Mouse (Mus musculus) layer of hippocampus, adult 9-10 months (tissue): Measurements from ENCODE around the gene Ccdc124.
"Not testable (repeated sequence)": the region's sequence is repeated elsewhere in the genome, so short reads cannot be mapped to it uniquely, and the experiment has no call there.

ENCODE experiments used
- DNase-seq: peaks from one replicate; pipeline ENCODE4 v3.0.0; 2022; ENCODE audit warnings: low spot score

Gene Ccdc124

DNA sequence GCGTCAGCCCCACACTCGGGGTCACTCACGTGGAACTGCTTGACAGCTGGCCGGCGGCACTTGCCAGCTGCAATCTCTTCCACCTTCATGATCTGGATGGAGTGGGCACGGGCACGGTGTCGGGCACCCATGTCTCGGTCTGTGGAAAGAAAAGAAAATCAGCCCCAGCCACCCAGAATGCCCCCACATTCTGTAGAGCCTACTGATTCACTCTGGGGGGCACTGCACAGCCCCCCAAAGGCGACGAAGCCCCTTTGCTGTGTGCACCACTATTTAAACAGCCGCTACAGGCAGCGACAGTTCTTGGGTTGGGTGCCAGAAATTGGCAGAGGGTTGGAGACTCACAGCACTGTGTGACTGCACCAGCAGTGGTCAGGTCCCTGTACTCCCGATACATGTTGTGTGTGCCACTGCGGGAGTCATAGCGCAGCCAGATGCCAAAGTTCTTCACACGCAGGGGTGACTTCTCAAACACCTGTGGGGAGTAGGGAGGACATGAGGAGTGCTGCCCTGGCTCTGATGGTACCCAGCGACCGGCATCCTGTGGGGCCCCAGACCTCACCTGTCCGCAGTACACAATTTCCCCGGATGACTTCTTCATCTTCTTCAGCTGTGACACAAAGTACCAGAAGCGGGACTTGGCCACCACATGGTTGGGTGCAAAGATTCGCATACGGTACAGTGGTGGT, 22.0 kb upstream of the Ccdc124 start:
- not testable (repeated sequence) for DNase-seq

DNA sequence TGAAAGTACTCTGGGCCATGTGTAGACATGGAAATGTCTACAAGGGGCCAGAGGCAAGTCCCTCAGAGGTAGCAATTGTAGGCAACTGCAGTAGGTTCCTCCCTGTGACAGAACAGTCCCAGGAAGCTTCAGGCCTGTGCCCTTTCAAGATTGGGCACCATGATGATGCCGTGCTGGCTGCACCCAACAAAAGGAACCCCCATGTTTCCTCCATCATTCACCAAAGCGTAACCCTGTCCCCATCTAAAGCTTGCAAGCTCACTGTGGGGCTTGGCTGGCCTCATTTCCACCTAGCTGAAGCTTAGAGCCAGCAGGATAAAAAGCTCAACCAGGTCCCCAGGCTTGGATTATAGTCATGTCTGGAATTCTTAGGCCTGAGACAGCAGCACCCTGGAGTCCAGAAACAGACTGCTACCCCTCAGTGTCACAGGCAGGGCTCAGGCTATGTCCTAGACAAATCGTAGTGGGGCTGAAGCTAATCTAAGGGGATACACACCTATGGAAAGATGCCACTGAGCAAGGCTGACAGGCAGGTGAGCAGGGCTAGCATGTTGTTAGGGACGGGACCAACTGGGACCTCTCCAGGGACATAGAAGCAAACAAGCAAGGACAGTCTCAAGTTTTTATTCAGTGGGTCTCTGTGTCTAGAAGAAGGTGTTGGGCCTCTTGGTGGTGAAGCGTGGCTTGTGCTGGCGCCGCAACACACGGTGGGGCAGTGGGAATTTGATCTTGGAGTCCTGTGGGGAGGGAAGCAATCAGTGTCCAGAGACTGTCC, 21.2 kb upstream of the Ccdc124 start:
- DNase-seq, result no peak

DNA sequence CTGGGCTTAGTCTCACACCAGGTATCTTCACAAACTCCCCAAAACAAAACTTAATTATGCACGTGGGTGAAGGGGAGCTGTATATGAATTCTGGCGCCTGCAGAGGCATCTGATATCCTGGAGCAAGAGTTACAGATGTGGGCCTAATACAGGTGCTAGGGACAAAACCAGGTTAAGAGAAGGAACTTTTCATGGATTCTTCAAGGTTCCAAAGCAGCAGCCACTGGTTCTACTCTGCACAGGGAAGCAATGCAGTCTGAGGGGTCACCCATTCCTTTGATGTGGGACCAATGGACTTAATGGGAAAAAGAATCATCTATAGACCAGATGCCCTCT, 20.6 kb upstream of the Ccdc124 start:
- no peak for DNase-seq

DNA sequence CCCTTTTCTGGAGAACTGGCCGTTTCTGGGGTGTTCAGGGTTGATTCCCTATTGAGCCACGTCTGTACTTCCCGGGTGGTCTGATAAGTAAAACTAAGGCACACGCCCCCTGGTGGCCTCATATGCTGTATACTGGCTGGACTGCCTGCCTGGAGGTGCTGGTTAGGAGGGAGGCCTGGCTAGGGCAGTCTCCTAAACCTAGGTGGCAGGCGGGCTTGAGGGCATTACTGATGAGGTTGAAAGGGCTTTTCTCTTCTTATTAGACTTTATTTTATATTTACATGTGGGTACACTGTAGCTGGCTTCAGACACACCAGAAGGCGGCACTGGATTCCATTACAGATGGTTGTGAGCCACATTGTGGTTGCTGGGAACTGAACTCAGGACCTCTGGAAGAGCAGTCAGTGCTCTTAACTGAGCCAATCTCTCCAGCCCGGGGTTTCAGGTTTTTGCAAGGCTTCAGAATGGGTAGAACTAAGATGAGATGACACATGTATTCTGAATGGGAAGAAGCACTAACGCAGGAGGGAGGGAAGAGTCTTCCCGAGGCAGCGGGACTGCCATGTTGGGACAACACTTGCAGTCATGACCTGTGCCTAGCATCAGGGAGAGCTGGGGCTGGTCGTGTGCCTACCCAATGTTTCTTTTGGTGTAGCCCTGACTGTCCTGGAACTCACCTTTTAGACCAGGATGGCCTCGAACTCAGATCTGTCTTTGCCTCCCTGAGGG, 20.1 kb upstream of the Ccdc124 start:
- no peak for DNase-seq

DNA sequence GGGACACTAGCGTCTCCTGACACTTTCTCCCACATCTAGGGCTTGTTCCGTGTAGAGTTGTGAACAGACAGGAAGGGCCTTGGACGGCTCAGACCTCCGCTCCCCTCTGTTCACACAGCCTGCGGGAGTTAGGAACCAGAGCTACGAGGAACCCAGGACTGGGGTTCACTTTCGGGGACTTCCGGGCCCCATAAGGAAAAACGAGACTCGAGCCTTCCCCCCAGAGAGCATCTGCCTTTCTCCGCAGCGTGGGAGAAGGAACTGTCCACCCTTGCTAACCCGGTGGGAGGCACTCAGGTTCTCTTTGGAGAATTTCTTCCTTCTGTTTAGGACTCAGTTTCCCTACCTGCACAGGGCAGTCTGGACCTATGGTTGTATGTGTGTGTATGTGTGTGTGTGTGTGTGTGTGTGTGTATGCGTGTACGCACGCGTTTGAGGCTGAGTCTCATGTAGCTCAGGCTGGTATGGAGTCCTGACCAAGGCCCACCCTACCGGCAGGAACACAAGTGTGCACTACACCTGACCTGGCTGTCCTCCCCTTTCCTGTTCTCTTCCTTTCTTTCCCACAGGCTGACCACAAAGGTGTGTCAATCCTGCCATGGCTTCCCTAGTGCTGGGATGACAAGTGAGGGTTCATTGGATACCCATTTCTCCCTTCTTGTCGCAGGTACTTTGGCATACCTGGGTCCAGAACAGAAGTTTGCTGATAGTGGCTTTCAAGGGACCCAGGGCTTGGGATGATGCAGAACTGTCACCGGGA, 19.3 kb upstream of the Ccdc124 start:
- DNase-seq, result no peak

DNA sequence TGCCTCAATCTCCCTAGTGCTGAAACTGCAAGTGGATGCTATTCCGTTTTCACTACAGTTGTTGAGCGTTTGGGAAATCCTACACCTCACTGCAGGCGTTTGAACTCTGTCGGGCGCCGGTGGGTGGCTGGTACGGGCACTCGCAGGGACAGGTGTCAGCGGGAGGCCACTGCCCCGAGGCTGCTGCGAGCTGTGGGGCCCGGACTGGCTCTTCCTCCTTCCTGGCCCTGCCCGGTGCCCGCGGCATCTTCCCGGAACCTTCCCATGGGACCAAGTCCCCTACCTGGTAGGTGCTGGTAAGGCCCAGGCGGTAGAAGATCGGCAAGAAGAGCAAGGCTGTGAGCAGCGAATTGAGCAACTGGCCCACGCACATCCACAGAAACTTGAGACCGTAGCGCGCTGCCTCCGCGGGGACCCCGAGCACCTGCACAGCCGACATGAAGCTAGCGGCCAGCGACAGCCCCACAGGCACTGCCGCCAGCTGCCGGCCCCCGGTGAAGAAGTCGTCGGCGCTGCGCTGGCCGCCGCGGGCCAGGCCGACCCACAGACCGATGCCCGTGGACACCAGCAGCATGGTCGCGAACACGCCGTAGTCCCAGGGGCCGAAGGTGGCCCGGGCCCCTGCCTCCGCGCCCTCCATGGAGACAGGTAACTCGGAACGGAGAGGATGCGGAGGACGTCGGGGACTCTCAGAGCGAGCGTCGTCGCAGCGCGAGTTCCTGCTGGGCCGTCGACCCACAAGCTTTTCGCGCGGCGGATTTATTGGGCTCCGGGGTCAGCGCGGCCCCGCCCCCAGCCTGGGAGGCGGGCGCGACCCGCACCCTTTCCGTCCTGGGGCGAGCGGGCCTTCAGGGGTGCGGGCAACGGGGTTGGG, 18.5 kb upstream of the Ccdc124 start, which contains the start of gene Slc5a5:
Slc5a5 (minus strand) TSS at position 736 of the 874 bp plus-strand sequence.
- no peak for DNase-seq

DNA sequence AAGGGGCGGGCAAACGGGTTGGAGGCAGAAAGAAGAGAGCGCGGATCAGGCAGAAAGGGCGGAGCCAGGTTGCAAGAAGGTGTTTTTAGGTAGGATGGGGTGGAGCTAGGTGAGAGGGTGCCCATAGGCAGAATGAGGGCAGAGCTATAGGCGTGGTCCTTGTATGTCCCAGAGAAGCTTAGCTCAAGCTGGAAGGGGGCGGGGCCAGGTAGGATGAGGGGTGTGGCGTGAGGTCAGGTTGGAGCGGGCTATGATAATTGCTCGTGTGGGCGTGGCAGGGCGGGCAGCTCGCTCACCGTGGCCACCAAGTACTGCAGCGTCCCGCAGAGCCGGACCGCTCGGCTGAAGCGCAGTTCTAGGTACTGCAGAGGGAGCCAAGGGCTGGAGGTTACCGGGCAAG, 17.6 kb upstream of the Ccdc124 start:
- DNase-seq, result no peak

DNA sequence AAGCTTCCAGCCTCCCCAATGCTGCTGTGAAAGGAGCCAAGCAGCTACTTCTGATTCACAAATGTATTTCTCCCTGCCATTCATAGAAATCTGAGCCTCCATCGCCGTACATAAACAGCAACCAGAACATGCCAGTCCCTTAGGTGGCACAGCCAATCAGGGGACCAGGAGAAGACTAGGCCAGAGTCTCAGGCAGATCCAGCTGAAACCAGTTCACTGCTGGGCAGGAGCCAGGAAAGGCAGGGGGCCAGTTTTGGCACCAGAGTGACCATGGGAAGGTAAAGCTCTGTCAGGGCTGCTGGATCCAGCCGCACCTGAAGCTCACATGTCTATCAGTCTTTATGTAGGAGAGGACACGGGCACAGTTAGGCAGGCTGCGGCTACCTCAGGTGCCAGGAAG, 16.9 kb upstream of the Ccdc124 start:
- DNase-seq, result no peak

DNA sequence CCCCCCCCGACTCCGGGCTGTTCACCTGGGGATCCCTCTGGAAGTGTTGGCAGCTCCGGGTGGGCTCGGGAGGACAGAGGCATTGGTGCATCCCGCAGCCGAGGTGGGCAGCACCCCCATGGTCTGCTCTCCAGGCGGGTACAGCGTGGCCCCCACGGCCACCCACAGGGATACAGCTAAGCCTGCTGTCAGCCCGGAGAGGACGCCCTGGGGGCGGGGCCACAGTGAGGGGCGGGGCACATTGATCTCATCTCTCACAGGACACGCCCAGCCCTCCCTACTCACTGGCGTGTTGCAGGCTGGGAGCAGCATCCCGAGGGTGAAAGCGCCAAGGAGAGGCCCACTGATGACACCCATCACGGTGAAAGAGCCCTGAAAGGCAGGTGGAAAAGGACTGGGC, 13.9 kb upstream of the Ccdc124 start:
- DNase-seq, result no peak

DNA sequence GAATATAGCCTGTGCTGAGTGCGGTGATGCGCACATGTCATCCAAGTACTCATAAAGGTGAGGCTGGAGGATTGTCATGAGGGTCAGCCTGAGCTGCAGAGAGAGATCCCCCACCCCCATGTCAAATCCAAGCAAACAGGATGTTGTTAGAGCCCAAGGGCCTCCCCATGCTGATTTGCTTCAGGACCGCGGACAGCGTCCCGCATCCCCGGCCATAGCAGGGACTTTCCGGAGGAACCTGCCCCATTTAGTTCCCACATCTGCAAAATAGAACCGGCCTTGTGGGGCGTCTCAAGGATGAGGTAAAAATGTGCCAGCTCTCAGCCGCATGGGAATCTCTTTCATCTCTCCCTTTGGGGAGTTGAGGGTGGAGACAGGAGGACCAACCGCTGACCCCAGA, 11.9 kb upstream of the Ccdc124 start:
- DNase-seq, result no peak

DNA sequence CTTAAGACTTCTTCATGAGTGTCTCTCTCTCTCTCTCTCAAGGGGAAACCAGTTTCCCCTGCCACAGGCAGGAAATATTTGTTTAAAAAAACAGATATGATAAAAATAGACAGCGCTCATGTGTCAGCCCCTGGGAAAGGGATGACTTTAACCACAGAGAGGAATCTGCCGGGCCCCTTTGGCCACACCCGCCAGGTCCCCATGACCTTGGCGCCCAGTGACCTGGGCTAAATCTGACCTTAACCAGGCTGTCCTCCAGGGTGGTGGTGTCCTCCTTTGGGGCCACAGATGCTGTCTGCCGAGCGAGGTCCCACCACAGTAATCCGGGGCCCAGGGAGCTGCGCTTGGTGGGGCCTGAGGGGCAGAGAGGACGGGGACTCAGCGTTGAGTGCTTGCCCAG, 10.9 kb upstream of the Ccdc124 start:
- no peak for DNase-seq

DNA sequence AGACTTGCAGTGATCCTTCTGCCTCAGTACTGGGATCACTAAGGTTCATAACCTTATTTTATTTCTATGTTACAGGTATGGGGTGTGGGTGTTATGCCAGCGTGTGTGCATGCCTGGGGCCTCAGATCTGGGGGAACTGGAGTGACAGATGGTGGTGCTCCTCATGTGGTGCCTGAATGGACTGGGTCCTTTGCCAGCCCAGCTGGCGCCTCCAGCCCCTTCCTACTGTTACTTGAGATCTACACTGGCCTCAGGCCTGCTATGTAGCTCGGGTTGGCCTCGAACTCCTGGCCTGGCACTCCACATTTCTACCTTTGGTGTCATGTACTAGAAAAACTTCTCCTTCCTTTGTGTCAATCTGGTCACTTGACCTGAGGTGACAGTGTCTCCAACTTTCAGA, 10.5 kb upstream of the Ccdc124 start:
- DNase-seq, result no peak

DNA sequence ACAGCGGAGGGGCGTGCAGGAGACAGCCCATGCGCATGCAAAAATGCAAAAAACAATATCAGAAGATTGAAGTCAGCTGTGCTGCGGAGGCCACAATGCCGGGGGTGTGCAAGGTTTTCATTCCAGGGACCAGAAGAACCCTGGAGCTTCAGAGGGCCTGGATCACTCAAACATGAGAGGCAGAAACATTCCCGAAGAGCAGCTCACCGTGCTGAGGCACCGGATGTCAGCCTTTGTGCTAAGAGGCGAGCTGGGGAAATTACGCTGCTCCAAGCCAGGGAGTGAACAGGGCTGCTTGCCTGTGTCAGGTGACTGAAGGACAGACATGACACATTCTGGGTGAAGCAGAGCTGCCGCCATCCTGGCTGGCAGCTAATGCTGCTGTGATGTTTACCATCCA, 6.8 kb upstream of the Ccdc124 start:
- DNase-seq, result no peak

DNA sequence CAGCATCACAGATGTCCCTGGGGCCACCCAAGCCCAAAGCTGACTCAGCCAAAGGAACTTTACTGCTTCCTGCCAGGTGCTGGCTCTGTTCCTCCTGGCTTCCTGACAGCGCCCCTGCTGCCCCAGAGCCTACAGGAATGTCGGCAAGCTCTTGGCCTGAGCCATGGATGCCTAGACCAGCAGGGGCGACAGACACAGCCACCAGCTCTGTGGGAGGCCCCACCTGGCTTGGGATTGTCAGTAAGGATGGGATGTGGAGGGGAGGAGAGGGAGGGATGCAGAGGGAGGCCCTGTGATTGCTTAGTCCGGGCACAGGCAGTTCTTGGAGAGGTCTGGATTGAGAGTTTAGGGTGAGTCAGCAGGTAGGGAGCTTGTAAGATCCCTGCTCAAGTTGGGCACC, 6.4 kb upstream of the Ccdc124 start:
- DNase-seq, result no peak

DNA sequence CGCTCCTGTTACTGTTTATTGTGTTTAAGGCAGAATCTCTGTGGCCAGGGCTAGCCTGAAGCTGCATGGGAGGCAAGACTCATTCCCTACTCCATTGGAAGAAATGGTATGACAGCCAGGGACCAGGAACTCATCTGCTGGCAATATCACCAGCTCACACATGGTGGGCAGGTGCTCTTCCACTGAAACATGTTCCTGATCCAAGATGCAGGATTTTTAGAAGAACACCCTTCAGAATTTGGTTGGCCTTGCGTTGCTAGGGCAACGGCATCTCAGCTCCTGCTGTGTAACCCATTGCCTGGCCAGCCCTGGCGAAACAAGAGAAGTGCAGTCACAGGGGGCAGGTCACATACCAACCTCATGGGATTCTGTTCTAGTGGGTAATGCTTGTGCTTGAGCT, 5.8 kb upstream of the Ccdc124 start:
- no peak for DNase-seq

DNA sequence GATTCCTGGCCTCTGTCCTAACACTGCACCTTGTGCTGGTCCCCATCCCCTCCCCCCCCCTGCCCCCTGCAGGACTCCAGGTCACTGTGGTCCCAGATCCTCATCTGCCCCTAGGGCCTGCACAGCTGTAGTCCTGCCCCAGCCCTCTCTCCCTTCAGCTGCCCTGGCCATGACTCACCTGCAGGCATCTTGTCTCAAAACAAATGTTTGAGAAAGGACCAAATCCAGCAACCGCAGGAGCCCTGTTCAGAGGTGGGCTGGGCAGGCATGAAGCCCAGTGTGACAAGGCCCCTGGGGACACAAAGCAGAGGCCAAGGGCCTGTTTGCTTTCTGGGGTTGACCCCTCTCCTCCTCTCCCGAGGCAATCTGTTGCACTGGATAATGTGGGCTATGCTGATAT, 4.4 kb upstream of the Ccdc124 start:
- DNase-seq, result no peak

DNA sequence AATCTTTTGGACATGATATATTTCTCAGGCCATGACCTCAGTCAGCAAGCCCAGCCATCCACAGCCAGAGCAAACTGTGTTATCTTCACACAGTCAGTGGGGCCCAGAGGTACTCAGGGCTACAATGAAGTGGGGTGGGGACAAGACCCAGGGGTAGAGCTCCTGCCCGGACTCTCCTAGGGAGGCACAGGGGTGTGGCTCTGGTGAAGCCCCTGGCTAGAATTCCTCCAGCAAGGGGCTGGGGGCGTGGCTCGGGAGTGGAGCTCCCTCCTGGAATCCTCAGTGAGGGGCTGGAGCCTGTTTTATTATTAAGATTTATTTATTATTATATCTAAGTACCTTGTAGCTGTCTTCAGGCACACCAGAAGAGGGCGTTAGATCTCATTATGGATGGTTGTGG, 2.6 kb upstream of the Ccdc124 start:
- DNase-seq, result no peak

DNA sequence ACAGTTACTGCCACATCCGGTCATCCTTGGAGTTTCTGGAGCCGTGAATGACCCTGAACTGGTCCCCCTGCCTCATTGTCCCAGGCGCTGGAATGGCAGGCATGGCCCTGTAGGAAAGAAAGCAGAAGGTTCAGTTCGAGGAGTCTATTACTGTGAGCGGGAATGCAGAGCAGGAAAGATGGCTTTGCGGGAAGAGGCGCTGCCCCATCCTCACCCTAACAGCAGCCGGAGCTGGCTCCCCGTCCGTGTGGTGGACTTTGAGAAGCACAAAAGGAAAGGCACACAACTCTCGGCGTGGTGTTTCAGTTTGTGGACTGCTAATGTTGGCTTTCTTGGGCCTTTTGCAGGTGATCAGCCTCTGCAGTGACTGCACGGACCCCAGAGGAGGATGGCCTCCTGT, 706 bp upstream of the Ccdc124 start:
- no peak for DNase-seq

DNA sequence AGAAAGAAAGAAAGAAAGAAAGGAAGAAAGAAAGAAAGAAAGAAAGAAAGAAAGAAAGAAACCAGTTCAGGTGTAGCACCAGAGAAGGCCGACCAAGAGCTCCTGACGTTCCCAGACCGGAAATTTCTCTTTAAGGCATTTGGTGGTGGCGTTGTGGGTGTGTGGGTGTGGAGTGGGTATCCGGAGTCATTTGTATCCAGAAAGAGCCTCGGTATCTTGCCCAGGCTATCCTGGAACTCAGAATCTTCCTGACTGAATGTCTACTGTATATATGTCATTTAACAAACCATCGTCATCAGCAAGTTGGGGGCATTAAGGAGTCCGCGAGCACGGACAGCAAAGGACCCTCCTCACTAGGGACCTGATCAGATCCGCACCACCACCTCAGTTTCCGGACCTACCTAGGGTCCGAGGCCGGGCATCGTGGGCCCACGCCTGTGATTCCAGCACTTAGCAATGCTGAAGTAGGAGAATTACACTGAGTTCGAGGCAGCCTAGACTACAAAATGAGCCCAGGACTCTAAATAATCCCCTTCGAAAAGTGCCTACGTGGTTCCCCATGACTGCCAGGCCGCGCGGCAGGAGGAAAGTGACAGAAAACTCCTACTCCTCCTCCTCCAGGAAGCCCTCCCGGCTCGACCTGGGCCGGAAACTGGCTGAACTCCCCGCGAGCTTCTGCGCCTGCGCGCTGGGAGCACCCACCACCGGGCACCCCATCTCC, 932 bp downstream of the Ccdc124 start:
- no peak for DNase-seq

DNA sequence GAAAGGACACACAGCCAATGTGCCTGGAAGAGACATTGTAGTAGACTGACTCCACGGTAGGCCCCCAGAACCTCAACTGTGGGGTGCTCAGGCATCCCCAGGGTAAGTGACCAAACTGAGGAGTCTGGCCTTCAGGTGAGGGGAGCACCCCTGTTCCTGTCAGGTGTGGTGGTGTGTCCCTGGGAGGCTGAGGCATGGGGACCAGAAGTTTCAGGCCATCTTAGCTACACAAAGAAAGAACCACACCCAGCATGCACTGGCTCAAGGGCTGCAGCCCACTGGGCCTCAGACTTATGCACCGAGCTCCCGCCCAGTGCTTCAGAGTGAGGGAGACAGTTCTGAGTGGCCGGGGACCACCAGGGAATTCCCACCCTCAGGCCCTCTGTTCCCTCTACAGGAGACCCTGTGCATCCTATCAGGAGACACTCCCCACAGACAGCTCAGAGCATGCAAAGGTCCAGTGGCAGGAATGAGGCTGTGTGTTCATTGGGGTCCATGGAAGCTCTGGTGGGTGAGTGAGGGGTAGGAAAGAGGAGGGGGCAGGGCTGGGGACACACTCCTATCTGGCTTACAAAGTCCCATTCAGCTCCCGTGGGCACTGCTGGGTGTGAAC, 2.4 kb downstream of the Ccdc124 start:
- DNase-seq, result no peak
